Mouse (Mus musculus) lung, embryonic 14.5 days (tissue): Measurements from ENCODE around the gene Ncoa3. TPM values are rescaled to one million over a fixed set of nuclear protein-coding genes. Genes with fewer than 3 reads are reported as not detected.

Experiments
- ATAC-seq: fragments of 200-750 bp; cut with Nextera tagmentation; 2 replicates; pipeline ENCODE4 v1.8.0; 2017; ENCODE audit warnings: mild to moderate bottlenecking, moderate TSS enrichment, moderate library complexity; ENCODE audit not compliant: insufficient read depth
- DNase-seq: peaks from one replicate; pipeline ENCODE4 v3.0.0-alpha.2; 2015
- H3K27ac ChIP-seq: fragments of 300-500 bp; sonication (generic); 2 replicates; pipeline ENCODE4 v1.5.1; 2014; ENCODE audit warnings: low read depth, mild to moderate bottlenecking, moderate library complexity
- H3K27me3 ChIP-seq: fragments of 300-500 bp; sonication (generic); 2 replicates; pipeline ENCODE4 v1.6.1; 2014; ENCODE audit warnings: low read length, control low read depth; ENCODE audit not compliant: insufficient read depth
- H3K36me3 ChIP-seq: fragments of 300-500 bp; sonication (generic); 2 replicates; pipeline ENCODE4 v1.6.1; 2014; ENCODE audit warnings: control low read depth; ENCODE audit not compliant: insufficient read depth
- H3K4me1 ChIP-seq: fragments of 300-500 bp; sonication (generic); 2 replicates; pipeline ENCODE4 v1.6.1; 2014; ENCODE audit warnings: antibody characterized with exemption, control low read depth; ENCODE audit not compliant: insufficient read depth
- H3K4me2 ChIP-seq: fragments of 300-500 bp; sonication (generic); 2 replicates; pipeline ENCODE4 v1.6.1; 2014; ENCODE audit warnings: mild to moderate bottlenecking
- H3K4me3 ChIP-seq: fragments of 300-500 bp; sonication (generic); 2 replicates; pipeline ENCODE4 v1.5.1; 2014; ENCODE audit warnings: low read depth, low read length
- H3K9ac ChIP-seq: fragments of 300-500 bp; sonication (generic); 2 replicates; pipeline ENCODE4 v1.6.1; 2014
- H3K9me3 ChIP-seq: fragments of 300-500 bp; sonication (generic); 2 replicates; pipeline ENCODE4 v1.6.1; 2016; ENCODE audit warnings: low read depth, low read length, control low read depth
- CTCF ChIP-seq: IDR thresholded peaks from 2 replicates; pipeline ENCODE4 v1.5.1; 2016; ENCODE audit warnings: antibody characterized with exemption, low read depth
- WGBS: fragments of 180-500 bp; shearing (Covaris S2); extraction: QIAGEN DNeasy Blood & Tissue Kit; methylation state at CpG from one replicate; pipeline ENCODE4 v1.1.7; 2014; 5-methylcytosine and 5-hydroxymethylcytosine counted together
- polyA plus RNA-seq: library from polyadenylated mRNA; unstranded; fragments of >200 nt; fragmentation: Nextera tagmentation; extraction: Ambion mirVana; gene quantifications from 2 replicates; pipeline ENCODE4 v1.2.1, GENCODE M21; 2014

Ncoa3 gene
- polyA plus RNA-seq, 1 experiment from 2014 or later, result 17.4 TPM

GRCm38 (mm10) chr2:166011422-166011821, 19.0 kb downstream of the Ncoa3 start:
- Histone ChIP-seq H3K36me3 (no peaks in the 10 kb centered on the region), H3K27ac (no peak overlapping the region)
- WGBS, result 36% methylated on average over 3 of the region's 3 CpGs

GRCm38 (mm10) chr2:166012145-166012544, 19.7 kb downstream of the Ncoa3 start:
- no peaks in the 10 kb centered on the region for H3K36me3 ChIP-seq
- no peak overlapping the region for H3K4me2 ChIP-seq
- no peak overlapping the region for H3K4me3 ChIP-seq
- H3K27ac ChIP-seq, result no peak overlapping the region
- no peak for DNase-seq
- H3K9ac ChIP-seq, result no peak overlapping the region
- 58% methylated on average over 2 of the region's 2 CpGs for WGBS
- H3K4me1 ChIP-seq, result no peaks in the 10 kb centered on the region; the same call in 1 of the 2 replicates
- TF ChIP-seq CTCF, result no peak
- no peaks in the 10 kb centered on the region for H3K9me3 ChIP-seq
- no peak for ATAC-seq
- no peaks in the 10 kb centered on the region for H3K27me3 ChIP-seq

More at GRCm38 (mm10) chr2:166011422-166011821, 19.0 kb downstream of the Ncoa3 start:
- H3K9ac ChIP-seq, result no peak overlapping the region
- H3K4me2 ChIP-seq, result no peak overlapping the region
- H3K9me3 ChIP-seq, result no peaks in the 10 kb centered on the region
- DNase-seq, result peak; percentile 31
- no peaks in the 10 kb centered on the region; the same call in 1 of the 2 replicates for H3K4me1 ChIP-seq
- TF ChIP-seq CTCF, result no peak
- ATAC-seq, result no peak
- H3K4me3 ChIP-seq, result no peak overlapping the region
- H3K27me3 ChIP-seq, result no peaks in the 10 kb centered on the region

- Histone ChIP-seq H3K9me3 (no peaks in the 10 kb centered on the region), H3K27me3 (no peaks in the 10 kb centered on the region), H3K4me1 (peaks cover 19% of the 10 kb centered on the region), H3K4me2 (no peak overlapping the region), H3K36me3 (no peaks in the 10 kb centered on the region), H3K9ac (no peak overlapping the region), H3K4me3 (no peak overlapping the region), H3K27ac (no peak overlapping the region)
- ATAC-seq (no peak), DNase-seq (no peak)
- 75% methylated on average over 3 of the region's 3 CpGs for WGBS
- TF ChIP-seq CTCF, result no peak
These were observed 26.3 kb downstream of the Ncoa3 start for GRCm38 (mm10) chr2:166018769-166019168.

GRCm38 (mm10) chr2:166020026-166020425, 27.6 kb downstream of the Ncoa3 start:
- peaks cover 19% of the 10 kb centered on the region for H3K4me1 ChIP-seq
- no peak overlapping the region for H3K9ac ChIP-seq
- no peak overlapping the region for H3K27ac ChIP-seq
- 73% methylated on average over 2 of the region's 2 CpGs for WGBS
- no peak for DNase-seq
- no peak for ATAC-seq
- H3K36me3 ChIP-seq, result no peaks in the 10 kb centered on the region
- H3K9me3 ChIP-seq, result no peaks in the 10 kb centered on the region
- TF ChIP-seq CTCF, result no peak
- no peak overlapping the region for H3K4me2 ChIP-seq
- no peaks in the 10 kb centered on the region for H3K27me3 ChIP-seq
- no peak overlapping the region for H3K4me3 ChIP-seq

- no peak overlapping the region for H3K4me3 ChIP-seq
- no peaks in the 10 kb centered on the region for H3K9me3 ChIP-seq
- peak; percentile 60 for ATAC-seq
- peak overlapping the region; percentile 6; the same call in 1 of the 2 replicates for H3K9ac ChIP-seq
- no peak for TF ChIP-seq CTCF
- H3K4me2 ChIP-seq, result no peak overlapping the region
- peak overlapping the region; percentile 70 for H3K27ac ChIP-seq
- peaks cover 19% of the 10 kb centered on the region for H3K4me1 ChIP-seq
- H3K36me3 ChIP-seq, result no peaks in the 10 kb centered on the region
- DNase-seq, result peak; percentile 64
- 12% methylated on average over 4 of the region's 4 CpGs for WGBS
- no peaks in the 10 kb centered on the region for H3K27me3 ChIP-seq
These were observed 28.7 kb downstream of the Ncoa3 start for GRCm38 (mm10) chr2:166021073-166021610.

GRCm38 (mm10) chr2:166021642-166022041, 29.2 kb downstream of the Ncoa3 start:
- Histone ChIP-seq H3K36me3 (no peaks in the 10 kb centered on the region), H3K4me2 (no peak overlapping the region), H3K4me1 (peaks cover 19% of the 10 kb centered on the region), H3K9ac (no peak overlapping the region), H3K27ac (no peak overlapping the region), H3K9me3 (no peaks in the 10 kb centered on the region), H3K4me3 (no peak overlapping the region), H3K27me3 (no peaks in the 10 kb centered on the region)
- ATAC-seq, result peak; percentile 68; the same call in 1 of the 2 replicates
- 17% methylated on average over 3 of the region's 3 CpGs for WGBS
- no peak for TF ChIP-seq CTCF
- DNase-seq, result peak; percentile 74

- no peak for DNase-seq
- Histone ChIP-seq H3K4me1 (peaks cover 19% of the 10 kb centered on the region), H3K4me3 (no peak overlapping the region), H3K9me3 (no peaks in the 10 kb centered on the region), H3K36me3 (no peaks in the 10 kb centered on the region), H3K27ac (peak overlapping the region; percentile 50; the same call in 1 of the 2 replicates), H3K4me2 (no peak overlapping the region), H3K9ac (no peak overlapping the region), H3K27me3 (no peaks in the 10 kb centered on the region)
- no peak for ATAC-seq
- TF ChIP-seq CTCF, result no peak
- 39% methylated on average over 8 of the region's 8 CpGs for WGBS
These were observed 29.9 kb downstream of the Ncoa3 start for GRCm38 (mm10) chr2:166022327-166022726.
